Mouse (Mus musculus) cerebellum, postnatal 36 days (tissue): ENCODE measurements around the gene Med1.
A peak's percentile ranks its signal among the peaks of the same experiment; 100 is the strongest.
"Not testable (repeated sequence)": the region's sequence is repeated elsewhere in the genome, so short reads cannot be mapped to it uniquely, and the experiment has no call there.

Experiments
- DNase-seq, 2 experiments: peaks; one replicate each; pipeline ENCODE4 v3.0.0; 2021 to 2022; ENCODE audit warnings: mixed read lengths in 2 of 2

The Med1 gene

DNA sequence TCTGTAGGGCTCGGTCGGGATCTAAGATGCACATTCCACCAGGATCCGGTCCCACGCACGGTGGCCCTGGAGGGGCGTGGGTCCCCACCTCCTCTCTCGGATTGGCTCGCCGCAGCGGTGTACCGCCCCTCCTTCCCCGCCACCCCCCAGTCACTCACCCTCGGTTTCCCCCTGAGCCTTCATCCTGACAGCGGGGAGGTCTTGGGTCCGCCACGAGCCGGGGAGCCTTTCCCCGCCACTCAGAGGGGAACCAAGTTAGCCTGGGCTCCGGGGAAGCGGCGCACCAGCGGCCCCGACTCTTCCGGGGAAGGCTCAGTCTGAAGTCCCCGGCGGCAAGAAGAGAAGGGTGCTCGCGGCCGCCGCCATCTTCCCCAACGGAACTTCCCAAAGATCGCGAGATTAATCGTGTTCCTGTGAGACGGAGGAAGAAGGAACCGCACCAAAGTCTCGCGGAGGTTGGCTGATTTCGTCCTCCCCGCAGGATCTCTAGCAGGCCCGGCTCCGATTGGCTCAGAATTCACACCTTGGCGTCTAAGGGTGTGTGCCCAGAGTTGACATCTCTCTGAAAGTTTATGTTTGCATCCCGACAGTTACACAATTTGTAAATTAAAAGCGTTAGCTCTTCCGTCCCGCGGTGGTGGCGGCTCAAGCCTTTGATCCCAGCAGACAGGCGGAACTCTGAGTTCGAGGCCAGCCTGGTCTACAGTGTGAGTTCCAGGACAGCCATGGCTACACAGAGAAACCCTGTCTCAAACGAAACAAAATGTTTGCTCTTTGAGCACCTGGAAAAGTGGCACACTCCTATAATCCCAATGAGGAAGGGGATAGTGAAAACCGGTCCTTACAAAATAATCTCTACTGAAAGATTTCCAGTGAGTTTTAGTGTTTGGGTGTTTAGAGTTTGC is at the start of gene Med1:
Gene Med1, minus strand, starts transcription at position 393 of the 905 bp plus-strand sequence.
- DNase-seq, result peak; percentile 86 to 87

DNA sequence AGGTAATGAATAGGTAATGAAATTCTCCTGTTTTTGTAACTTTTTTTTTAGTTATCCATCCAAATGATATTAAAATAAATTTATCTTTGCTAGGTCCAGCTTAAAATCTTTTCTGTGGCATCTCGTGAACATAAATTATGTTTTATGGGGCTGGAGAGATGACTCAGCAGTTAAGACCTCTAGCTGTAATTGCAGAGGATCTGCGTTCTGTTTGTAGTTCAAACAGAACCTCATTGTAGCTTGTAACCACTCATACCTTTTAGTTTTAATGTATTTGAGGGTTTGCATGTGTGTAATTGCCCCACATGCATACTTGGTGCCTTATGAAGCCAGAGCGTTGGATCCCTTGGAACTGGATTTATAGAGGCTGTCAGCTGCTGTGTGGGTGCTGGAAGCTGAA is 45.9 kb upstream of the Med1 start:
- no peak for DNase-seq

DNA sequence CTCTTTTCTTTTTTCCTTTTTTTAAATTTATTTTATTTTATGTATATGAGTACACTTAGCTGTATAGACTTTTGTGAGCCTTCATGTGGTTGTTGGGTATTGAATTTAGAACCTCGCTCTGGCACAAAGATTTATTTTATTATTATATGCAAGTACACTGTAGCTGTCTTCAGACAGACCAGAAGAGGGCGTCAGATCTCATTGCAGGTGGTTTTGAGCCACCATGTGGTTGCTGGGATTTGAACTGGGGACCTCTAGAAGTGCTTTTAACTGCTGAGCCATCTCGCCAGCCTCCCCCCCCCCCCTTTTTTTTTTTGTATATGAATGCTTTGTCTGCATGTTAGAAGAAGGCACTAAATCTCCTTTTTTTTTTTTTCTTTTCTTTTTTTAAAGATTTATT is 45.3 kb upstream of the Med1 start:
- no peak for DNase-seq

DNA sequence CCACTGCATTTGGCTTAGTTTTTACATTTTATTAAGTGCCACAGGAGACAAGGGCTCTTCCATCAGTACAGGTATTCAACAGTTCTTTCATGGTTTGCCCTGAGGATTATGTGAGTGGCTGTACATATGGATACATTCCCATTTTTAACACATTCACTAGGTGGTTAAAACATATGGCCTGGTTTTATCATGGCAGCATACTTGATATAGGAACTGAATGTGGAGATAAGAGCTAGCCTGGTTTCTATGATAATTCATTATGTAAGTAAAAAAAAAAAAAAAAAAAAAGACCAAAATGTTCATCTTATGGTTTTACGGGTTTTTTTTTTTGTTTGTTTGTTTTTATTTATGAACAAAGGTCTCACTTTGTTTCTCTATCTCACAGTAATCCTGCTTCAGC is 33.3 kb upstream of the Med1 start:
- DNase-seq, result no peak

DNA sequence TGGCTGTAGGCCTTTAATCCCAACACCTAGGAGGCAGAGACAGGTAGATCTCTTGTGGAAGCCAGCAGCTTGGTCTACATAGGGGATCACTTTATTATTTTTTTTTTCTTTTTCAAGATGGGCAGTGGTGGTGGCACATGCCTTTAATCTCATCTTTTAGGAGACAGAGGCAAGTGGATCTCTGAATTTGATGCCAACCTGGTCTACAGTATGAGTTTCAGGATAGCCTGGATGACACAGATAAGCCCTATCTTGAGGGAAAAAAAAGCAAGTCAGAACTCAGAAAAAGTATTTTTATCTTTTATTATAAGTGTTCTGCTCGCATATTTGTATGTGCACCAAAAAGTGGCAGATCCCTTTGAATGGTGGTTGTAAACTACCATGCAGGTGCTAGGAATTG is 20.2 kb upstream of the Med1 start:
- no peak for DNase-seq

DNA sequence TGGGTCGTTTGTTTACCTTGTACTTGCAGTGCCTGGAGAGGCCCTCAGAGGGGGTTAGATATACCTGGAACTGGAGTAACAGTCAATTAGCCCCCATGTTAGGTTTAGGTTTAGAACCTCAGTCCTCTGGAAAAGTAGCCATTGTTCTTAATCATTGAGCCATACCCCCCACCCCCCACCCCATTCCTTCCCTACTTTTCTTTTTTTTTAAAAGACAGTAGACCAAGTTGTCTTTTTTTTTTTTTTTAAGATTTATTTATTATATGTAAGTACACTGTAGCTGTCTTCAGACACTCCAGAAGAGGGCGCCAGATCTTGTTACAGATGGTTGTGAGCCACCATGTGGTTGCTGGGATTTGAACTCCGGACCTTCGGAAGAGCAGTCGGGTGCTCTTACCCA is 16.6 kb upstream of the Med1 start:
- DNase-seq, result not testable (repeated sequence)

DNA sequence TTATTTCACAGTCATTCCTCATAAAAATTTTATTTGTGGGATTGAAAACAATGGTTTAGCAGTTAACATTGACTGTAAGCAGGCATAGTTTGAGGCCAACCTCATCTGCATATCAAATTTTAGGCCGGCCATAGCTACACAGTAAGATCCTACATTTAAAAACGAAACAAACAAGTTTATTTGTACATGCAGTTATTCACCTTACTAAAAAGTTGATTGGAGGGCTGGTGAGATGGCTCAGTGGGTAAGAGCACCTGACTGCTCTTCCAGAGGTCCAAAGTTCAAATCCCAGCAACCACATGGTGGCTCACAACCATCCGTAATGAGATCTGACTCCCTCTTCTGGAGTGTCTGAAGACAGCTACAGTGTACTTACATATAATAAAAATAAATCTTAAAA is 13.2 kb upstream of the Med1 start:
- not testable (repeated sequence) for DNase-seq

DNA sequence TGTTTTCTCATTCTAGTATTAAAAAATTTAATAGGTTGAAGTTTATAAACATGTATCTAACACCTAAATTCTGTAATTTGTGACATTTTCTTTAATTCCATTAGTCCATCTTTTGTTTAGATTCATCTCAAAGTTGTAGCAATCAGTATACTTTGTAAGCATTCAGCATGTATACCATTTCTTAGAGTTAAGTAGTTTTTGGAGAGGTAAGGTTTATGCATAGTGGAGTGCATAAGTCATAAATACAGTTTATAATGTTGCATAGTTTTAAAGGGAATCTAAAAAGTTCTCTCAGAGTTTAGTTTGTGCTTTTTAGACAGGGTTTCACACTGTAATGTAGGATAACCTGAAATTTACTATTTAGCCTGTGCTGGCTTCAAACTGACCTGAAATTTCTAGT is 12.4 kb upstream of the Med1 start:
- no peak for DNase-seq

DNA sequence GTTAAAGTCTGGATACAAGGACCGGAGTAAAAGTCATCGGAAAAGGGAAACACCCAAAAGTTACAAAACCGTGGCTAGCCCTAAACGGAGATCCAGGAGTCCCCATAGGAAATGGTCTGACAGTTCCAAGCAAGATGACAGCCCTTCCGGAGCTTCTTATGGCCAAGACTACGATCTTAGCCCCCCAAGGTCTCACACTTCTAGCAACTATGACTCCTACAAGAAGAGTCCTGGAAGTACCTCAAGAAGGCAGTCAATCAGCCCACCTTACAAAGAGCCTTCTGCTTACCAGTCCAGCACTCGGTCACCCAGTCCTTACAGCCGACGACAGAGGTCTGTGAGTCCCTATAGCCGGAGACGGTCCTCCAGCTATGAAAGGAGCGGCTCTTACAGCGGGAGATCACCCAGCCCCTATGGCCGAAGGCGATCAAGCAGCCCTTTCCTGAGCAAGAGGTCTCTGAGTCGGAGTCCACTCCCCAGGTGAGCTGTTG is 10.9 kb upstream of the Med1 start:
- DNase-seq, result peak in 1 of 2 experiments; percentile 14

DNA sequence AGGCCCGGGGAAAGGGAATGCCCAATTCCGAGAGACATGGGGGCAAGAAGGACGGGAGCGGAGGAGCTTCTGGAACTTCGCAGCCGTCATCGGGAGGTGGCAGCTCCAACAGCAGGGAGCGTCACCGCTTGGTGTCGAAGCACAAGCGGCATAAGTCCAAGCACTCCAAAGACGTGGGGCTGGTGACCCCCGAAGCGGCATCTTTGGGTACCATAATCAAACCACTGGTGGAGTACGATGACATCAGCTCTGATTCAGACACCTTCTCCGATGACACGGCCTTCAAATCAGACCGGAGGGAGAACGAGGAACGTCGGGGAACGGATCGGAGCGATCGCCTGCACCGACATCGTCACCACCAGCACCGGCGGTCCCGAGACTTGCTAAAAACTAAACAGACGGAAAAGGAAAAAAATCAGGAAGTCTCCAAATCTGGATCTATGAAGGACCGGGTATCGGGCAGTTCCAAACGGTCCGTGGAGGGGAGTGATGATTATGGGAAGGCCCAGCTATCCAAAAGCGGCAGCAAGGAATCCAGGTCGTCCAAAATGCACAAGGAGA is 10.3 kb upstream of the Med1 start:
- DNase-seq, result peak; percentile 38 to 46

DNA sequence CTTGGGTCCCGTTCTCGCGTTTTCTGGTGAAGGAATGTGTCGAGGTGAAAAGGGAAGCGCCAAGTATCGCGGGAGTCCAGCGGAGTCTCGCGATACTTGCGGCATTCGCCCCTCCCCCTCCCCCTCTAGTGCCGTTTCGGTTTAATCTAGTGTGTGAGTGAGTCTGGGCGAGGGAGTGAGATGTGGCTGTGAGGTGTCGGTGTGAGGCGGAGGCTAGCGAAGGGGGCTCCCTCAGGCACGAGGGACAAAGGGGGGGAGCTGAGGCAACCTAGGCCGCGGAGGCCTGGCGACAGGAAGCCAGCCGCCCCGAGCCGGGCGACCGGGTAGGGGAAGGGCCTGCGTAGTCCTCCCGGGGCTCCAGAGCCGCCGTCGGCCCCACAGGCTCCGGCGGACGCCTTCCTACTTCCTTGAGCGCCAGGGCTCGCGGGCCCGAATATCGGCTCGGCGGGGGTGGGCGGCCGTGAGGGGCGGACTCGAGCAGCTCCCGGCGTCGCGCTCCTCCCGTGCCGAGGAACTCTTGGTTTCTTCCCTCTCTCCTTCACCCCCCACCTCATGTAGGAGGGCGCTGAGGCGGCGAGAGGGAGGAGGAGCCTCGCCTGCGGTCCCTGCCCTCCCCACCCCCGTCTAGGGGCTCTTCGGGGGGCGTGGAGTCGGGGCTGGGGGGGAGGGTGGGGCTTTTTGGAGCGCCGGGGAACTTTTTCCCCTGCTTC is 9.7 kb upstream of the Med1 start, which contains the start of gene Cdk12:
Gene Cdk12, plus strand, starts transcription at position 419 of the 710 bp plus-strand sequence.
- peak; percentile 96 to 98 for DNase-seq

DNA sequence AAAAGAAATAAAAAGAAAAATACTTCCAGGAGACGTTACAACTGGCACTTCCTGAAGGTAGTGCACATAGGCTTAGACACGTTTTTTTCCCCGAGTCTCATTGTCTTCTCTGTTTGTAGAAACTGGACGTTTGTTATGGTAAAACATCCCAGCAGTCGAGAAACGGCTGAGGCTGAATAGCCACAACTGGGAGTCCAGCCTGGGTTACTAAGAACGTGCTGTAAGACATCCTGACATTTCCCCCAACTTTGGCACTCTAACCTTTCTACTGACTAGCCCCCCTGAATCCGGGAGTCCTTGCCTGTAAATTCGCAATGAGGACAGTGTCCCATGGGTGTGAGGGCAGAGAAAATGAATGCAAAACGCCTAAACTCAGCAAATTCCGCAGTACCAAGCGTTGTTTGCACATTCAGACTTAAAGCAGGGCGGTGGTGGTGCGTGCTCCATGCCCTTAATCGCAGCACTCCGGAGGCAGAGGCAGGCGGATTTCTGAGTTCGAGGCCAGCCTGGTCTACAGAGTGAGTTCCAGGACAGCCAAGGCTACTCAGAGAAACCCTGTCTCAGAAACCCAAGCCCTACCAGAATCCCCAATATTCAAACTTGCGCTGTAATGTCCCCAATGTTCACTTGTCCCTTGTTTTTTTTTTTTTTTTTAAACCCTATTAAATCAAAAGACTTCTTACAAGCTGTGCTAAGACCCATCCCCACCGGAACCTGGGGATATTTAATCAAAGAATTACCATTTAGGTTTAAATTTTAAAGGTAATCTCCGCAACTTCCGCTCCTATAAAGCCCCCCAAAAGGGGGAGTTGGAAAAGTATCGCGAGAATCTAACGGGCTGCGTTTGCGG is 8.9 kb upstream of the Med1 start:
- peak; percentile 16 to 40 for DNase-seq

DNA sequence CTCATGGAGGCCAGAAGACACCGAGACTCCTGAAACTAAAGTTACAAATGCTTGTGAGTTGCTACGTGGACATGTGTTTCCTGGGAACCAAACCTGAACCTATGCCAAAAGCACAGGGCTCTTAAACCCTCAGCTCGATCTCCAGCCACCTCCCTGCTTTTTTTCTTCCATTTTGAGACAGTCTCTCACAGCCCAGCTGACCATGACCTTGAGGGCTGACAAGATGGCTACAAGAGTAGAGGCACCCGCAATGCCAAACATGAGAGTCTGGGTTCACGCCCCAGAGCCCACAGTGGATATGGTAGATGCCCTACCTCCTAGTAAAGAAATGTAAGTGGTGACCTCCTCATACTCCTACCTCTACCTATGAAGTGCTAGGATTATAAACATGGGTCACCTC is 2.3 kb downstream of the Med1 start:
- no peak for DNase-seq

DNA sequence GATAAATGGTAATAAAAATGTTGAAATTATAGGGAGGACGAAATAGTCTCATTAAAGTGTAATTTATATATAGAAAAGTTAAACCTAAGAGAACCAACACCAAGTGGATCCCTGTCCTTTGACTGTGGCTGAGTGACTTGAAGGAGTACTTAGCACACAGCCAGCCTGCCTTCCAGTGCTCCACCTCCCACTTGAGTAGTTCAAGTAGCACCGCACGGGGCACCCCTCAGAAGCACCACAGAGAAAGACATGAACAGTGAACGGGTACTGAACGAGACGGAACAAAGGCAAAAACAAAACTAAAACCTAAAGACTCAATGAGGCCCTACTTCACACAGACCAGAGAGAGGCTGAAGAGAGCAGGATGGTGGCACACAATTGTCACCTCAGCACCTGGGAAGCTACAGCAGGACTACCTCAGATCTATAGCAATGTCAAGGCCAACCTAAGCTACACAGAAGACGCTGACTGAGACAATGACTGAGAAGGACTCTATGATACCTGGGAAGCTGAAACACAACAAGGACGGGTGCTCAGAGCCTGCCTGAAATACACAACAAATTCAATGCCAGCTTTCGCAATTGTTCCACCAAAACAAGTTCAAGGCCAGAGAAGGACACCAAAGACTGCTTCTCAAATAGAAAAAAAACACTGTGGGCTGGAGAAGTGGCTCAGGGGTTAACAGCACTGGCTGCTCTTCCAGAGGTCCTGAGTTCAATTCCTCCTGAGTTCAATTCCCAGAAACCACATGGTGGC is 5.3 kb downstream of the Med1 start:
- no peak for DNase-seq

DNA sequence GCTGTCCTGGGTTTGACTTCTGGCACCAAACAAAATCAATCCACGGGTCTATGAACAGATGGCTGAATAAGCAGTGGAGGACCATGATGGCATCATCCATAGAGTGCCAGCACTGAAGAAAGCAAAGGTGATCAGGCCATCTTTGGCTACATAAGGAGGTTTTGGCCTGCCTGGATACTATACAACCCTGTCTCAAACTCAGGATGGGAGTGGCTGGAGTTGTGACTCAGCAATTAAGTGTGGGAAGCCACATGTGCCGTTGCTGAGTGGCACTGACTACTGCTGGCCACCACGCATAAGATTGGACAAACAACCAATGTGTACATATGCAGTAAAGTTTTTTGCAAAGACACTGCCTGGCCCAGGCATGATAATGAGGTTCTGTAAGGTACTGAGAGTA is 10.9 kb downstream of the Med1 start:
- DNase-seq, result not testable (repeated sequence)

DNA sequence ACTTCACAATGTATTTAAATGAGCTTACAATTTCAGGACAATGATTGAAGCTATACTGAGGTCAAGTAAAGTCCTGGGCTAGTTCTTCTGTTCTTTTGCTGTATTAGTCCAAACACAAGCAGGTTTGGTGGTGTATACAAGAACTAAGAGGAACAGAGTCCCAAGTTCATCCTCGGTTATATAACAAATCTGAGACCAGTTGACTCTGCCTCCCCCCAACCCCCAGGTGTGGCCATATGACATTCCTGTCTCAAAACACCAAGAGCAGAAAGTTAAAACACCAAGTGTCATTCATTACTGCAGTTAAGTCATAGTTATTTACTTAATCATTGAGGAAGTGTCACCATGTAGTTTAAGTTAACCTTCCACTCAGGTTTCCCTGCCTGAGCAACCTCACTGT is 24.7 kb downstream of the Med1 start:
- DNase-seq, result no peak

DNA sequence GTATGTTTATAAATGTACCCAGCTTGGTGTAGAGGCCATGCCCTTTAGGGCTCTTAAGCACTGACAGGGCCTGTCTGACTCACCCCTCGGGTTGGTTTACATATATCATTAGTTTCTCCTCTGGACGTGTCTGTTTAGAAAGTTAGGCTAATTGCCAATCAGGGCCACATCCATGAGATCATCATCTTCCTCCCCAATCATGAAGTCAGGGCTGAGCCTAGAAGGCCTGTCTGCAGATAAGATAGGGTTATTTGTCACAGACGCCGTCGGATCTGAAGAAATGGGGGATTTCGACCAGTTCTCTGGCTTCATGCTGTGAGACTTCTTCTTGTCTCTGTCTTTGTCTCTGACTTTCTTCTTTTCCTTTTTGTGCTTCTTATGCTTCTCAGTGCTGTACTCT is 38.0 kb downstream of the Med1 start:
- DNase-seq, result no peak

DNA sequence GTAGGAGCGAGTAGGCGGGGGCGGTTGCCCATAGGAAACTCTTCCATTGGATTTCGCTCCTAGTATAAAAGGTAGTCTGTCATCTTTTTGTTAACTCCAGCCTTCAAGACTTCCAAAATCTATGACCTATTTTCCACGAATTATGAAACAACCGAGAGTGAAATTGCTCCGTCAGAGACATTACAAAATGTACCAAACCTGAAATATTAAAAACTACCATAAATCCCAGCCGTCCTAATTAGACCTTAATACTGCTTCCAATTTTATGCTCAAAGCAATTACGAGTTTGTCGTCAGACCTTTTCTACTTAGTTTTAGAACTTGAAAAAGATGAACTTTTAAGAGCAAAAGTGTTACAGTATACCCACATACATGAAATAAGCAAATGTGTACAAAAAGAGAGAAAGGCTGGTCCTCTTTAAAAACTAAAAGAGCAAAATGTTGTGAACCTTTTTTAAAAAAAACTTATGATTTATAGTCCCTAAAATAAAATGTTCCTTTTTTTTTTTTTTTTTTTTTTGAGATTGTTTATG is 42.4 kb downstream of the Med1 start:
- no peak for DNase-seq

DNA sequence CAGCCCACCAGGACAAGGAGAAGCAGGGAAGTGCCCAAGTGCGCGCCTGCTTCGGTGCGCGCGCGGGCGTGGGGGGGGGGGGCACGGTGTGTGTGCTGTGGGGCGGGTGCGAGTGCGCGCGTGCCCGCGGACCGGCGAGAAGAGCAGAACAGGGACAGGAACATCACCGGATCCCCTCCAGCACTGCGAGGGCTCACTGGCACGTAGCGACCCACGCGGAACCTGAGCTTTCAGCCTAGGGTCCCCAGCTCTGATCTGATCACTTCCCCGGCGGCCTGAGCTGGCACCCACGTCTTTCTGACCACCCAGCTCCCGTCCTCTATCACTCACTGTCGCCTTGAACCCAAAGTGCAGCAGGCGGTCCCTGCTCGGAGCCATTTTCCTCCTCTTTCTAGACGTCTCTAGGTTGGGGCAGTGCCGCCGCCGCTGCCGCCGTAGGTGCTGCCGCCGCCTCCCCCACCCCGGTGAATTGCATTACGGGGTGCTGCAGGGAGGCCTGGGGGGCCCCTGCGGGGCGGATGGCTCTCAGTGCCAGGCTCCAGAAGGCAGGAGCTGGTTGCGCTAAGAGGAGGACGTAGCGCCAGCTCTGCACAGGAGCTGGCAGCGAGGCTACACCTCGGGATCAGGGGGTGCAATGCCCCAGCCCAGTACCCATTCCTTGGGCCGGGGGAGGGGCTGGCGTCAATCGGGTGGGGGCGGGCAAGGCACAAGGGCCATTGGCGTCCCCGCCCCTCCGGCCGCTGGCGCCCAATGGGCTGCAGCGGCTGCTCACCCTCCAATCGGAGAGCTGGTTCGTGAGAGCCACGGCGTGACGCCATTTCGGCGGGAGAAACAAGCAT is 43.1 kb downstream of the Med1 start, which contains the start of gene Fbxl20:
Gene Fbxl20, minus strand, starts transcription at position 618 of the 839 bp plus-strand sequence.
- peak; percentile 87 to 93 for DNase-seq

DNA sequence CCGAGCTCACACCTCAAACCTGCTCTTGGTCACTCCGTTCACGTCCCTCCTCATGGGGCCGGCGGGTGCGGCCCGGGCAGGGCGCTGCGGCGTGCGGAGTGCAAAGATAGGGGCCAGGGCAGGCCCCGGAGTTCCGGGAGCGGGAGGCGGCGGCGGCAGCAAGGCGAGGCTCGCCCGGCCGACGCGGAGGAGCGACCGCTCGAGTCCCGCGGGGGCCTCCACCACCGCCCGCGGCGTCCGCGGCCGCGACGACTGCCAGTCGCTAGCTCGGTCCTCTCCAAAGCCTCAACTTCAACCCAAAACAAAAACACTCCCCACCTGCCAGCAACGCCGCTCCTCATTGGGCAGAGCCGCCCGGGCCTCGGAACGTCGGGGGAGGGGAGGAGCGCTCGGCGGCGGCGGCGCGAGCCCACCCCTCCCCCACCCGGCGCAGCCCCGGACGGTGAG is 43.8 kb downstream of the Med1 start:
- DNase-seq, result peak; percentile 95
